Mouse (Mus musculus) thymus, postnatal 4 days (tissue): ENCODE data around the gene Mapk7.

ENCODE experiments used
- DNase-seq: peaks from one replicate; pipeline ENCODE4 v3.0.0; 2021

Mapk7 gene

DNA sequence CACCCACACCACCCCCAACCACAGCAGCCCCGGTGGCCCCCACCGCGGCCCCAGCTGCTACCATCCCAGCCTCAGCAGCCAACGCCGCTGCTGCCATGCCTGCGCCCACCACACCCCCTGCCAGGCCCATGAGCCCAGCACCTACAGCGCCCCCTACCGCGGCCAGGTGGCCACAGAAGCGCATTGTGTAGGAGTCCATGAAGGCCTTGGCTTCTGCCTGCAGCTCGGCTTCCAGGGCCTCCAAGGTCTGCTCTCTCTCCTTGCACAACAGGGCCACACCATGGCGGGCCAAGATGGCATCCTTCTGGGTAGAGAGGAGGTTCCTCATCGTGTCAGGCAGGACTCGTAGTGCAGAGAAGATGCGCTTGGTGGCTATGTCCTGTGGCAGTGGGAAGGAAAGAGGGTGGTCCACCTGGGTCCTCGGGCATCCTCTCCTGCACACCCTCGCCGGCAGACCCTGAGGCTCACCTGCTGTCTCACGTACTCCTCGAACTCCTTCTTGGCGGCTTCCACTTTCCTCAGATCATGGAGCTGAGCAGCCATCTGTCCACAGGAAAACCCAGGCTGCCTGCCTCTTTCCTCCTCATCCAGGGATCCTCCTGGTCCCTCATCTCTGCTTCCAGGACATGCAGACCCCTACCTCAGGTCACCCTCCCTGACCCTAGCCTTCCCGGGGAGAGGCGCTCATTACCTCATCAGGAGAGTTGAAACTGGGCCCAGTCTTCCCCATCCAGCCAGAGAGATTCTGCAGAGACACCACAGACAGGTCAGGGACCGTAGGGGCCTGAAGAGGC is 44.5 kb downstream of the Mapk7 start:
- peak; percentile 73 for DNase-seq

DNA sequence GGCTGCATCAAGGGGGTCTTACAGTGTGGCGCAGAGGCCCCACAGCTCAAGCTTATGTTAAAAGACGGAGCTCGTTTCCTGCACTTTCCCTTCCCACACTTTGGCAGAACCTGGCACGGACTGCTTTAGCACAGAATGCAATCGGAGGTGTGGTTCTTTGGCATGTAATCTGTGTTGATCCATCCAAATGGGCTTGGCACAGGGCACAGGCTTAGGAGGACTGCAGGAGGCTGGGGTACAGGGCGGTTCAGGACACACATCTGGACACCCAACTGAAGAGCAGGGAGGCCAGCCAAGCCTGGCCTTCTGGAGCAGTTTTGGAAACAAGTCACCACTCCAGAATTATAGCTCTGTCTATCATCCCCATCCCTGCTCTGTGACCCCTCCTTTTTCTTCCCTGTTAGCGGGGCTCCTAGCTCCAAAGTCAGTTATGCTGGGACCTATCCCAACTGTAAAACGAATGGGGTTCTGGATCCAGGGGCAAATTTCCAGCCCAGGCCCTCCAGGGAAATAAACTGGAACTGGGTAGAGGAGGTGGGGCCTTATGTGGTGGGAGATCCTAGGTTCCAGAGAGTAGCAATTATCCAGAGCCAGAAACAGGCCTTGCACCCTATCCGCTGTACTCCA is 45.5 kb downstream of the Mapk7 start:
- no peak for DNase-seq

DNA sequence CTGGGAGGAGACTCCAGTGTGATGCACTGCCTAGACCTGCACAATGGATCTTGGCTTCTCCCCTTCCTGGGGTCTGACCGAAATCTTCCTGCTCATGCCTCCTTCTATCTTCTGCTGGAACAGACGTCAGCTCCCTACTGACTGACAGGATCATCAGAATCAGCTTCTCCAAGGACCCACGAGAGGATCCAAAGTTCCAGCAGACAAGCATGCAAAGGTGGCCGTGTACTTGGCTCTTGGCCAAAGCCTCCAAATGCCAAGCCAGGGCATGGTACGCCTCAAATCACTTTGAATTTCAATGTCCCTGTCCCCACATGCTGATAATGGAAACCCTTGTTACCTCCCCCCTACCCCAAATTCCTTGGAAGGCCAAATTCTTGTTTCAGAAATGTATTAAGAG is 46.2 kb downstream of the Mapk7 start:
- DNase-seq, result no peak

DNA sequence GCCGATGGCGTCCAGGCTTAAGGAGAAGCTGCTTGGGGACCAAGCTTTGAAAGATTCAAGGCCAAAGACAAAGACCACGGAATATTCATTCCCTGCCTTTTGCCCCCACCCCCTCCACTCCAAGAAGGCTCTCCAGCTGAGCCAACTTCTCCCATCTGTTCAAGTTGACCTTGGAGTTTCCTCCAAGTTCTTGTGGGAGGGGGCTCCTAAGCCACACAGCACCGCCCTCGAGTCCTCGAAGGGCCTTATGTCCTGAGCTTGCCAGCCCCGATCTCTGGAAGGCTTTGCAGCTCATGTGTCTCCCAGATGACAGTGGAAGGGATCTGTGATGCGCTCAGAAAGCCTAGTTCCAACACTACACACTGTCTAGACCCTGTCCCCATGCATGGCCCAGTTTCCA is 46.9 kb downstream of the Mapk7 start:
- no peak for DNase-seq

DNA sequence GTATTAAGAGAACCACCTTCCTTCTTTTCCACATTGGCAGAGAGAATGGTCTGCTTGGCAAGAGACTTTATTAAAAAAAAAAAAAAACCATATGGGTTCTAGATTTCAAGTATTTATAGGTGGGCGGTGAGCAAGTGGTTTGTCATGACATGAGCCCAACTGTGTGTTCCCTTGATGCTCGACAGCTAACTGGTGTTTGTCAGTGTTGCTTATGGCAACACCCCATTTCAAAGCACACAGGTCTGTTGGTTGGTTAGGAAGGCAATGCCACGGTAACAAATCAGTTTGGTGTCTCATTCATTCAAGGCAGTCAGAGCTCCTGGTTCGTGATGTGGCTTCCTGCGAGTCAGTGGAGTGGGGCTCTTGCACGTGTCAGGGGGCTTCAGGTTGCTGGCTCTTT is 50.4 kb downstream of the Mapk7 start:
- DNase-seq, result no peak

DNA sequence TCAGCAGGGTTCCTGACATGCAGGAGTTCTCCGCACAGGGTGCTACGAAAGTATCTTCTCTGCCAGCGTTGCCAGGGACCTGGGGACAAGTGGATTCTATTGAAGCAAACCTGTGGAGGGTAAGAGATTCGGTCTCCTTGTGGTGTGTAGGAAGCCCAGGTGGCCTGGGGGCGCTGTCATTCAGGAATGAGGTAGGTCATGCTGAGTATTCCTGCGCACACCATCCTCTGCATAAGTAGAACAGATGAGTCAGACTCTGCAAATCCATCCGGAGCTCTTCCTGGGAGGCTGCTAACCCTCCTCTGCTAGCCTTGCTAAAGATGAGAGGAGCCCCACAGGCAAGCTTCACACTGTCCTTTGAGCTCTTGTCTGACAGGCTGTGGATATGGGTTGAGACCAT is 52.5 kb downstream of the Mapk7 start:
- DNase-seq, result no peak

DNA sequence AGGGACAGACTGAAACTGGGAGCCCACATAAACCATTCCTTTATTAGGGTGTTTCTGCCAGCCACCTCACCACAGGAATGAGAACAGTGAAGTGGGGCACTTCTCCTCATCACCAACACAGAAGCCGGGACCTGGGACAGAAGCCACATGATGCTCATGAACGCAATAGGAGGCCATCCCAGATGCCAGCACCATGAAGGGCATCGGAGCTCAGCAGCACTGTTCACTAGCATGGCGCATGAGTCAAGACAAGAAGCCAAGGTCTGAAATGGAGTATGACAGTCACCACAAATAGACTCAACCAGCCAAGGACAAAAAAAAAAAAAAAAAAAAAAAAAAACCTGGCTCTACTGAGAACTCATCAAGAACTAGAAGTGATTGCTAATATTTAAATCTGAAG is 53.8 kb downstream of the Mapk7 start:
- DNase-seq, result no peak

DNA sequence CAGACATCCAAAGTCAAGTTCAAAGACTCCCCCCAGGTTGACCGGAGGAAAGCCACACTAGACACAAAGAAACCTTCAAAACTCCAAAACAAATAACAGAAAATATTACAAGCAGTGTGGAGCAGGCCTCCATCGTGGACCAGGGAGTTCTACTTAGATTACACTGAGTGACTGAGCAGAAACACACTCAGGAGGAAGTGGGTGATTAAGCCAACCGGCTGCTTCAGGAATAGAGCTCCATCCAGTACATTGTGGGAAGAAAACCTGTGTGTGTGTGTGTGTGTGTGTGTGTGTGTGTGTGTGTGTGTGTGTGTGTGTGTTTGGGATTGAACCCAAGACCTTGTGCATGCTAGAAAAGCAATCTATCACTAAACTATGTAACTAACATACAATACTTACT is 55.0 kb downstream of the Mapk7 start:
- no peak for DNase-seq
